Mouse (Mus musculus): ENCODE measurements around the gene Zbtb44. TPM values are rescaled to one million over a fixed set of nuclear protein-coding genes. Genes with fewer than 3 reads are reported as not detected.

Gene Zbtb44
- polyA plus RNA-seq (2016; fragmentation: Nextera tagmentation; extraction: Ambion mirVana): 3.6 and 4.4 TPM in 2 replicates

GRCm38 (mm10) chr9:31030532-31031413 lies at the start of gene Zbtb44:
Zbtb44 (plus strand) TSS chr9:31030644.
- Histone ChIP-seq H3K9me3 (replicated peaks) (no peaks in the 10 kb centered on the region), H3K4me1 (peaks cover 28% of the 10 kb centered on the region), H3K4me3 (peak within 1 kb of the TSS; percentile 94), H3K36me3 (no peaks in the 10 kb centered on the region; the same call in 1 of the 2 replicates), H3K27me3 (ENCODE audit: low read depth, poor library complexity, severe bottlenecking) (no peaks in the 10 kb centered on the region), H3K27ac (replicated peaks) (peak within 1 kb of the TSS; percentile 99)
- DNase-seq (ENCODE audit: low spot score): no peak
- under 1% methylated on average over 62 of the region's 79 CpGs for WGBS

GRCm38 (mm10) chr9:30985782-30986181 lies 44.7 kb upstream of the Zbtb44 start:
- no peak overlapping the region for H3K4me3 ChIP-seq
- WGBS: 81% methylated on average over 6 of the region's 6 CpGs
- H3K36me3 ChIP-seq: no peaks in the 10 kb centered on the region
- DNase-seq (ENCODE audit: low spot score): no peak
- H3K27ac ChIP-seq (replicated peaks): no peak overlapping the region
- no peaks in the 10 kb centered on the region for H3K4me1 ChIP-seq
- no peaks in the 10 kb centered on the region for H3K27me3 ChIP-seq (ENCODE audit: low read depth, poor library complexity, severe bottlenecking)
- no peaks in the 10 kb centered on the region for H3K9me3 ChIP-seq (replicated peaks)

GRCm38 (mm10) chr9:30993106-30993505 lies 37.3 kb upstream of the Zbtb44 start:
- Histone ChIP-seq H3K9me3 (replicated peaks) (no peaks in the 10 kb centered on the region), H3K27ac (replicated peaks) (no peak overlapping the region), H3K27me3 (ENCODE audit: low read depth, poor library complexity, severe bottlenecking) (no peaks in the 10 kb centered on the region), H3K4me3 (no peak overlapping the region), H3K36me3 (no peaks in the 10 kb centered on the region), H3K4me1 (no peaks in the 10 kb centered on the region)
- DNase-seq (ENCODE audit: low spot score): no peak
- WGBS: 87% methylated on average over 5 of the region's 5 CpGs

GRCm38 (mm10) chr9:30996590-30997562 lies 33.6 kb upstream of the Zbtb44 start:
- DNase-seq (ENCODE audit: low spot score): no peak
- Histone ChIP-seq H3K27me3 (ENCODE audit: low read depth, poor library complexity, severe bottlenecking) (no peaks in the 10 kb centered on the region), H3K4me3 (no peak overlapping the region), H3K27ac (replicated peaks) (no peak overlapping the region), H3K36me3 (no peaks in the 10 kb centered on the region), H3K4me1 (no peaks in the 10 kb centered on the region), H3K9me3 (replicated peaks) (no peaks in the 10 kb centered on the region)
- 85% methylated on average over 12 of the region's 12 CpGs for WGBS

- WGBS: 86% methylated on average over 10 of the region's 10 CpGs
- Histone ChIP-seq H3K4me3 (no peak overlapping the region), H3K4me1 (no peaks in the 10 kb centered on the region), H3K27ac (replicated peaks) (no peak overlapping the region), H3K27me3 (ENCODE audit: low read depth, poor library complexity, severe bottlenecking) (no peaks in the 10 kb centered on the region), H3K36me3 (no peaks in the 10 kb centered on the region), H3K9me3 (replicated peaks) (no peaks in the 10 kb centered on the region)
- DNase-seq (ENCODE audit: low spot score): no peak
Measured at GRCm38 (mm10) chr9:31000641-31001040, 29.8 kb upstream of the Zbtb44 start.

GRCm38 (mm10) chr9:31002528-31002927 lies 27.9 kb upstream of the Zbtb44 start:
- 88% methylated on average over 4 of the region's 4 CpGs for WGBS
- H3K4me1 ChIP-seq: no peaks in the 10 kb centered on the region

GRCm38 (mm10) chr9:31009334-31009733 lies 21.1 kb upstream of the Zbtb44 start:
- no peaks in the 10 kb centered on the region for H3K4me1 ChIP-seq
- no peak overlapping the region for H3K4me3 ChIP-seq
- WGBS: 87% methylated on average over 2 of the region's 2 CpGs
- DNase-seq (ENCODE audit: low spot score): no peak
- H3K27me3 ChIP-seq (ENCODE audit: low read depth, poor library complexity, severe bottlenecking): no peaks in the 10 kb centered on the region
- H3K27ac ChIP-seq (replicated peaks): no peak overlapping the region
- H3K36me3 ChIP-seq: no peaks in the 10 kb centered on the region
- no peaks in the 10 kb centered on the region for H3K9me3 ChIP-seq (replicated peaks)

More at GRCm38 (mm10) chr9:31002528-31002927, 27.9 kb upstream of the Zbtb44 start:
- DNase-seq (ENCODE audit: low spot score): no peak
- no peak overlapping the region for H3K27ac ChIP-seq (replicated peaks)
- no peak overlapping the region for H3K4me3 ChIP-seq
- no peaks in the 10 kb centered on the region for H3K27me3 ChIP-seq (ENCODE audit: low read depth, poor library complexity, severe bottlenecking)
- no peaks in the 10 kb centered on the region for H3K36me3 ChIP-seq
- no peaks in the 10 kb centered on the region for H3K9me3 ChIP-seq (replicated peaks)

GRCm38 (mm10) chr9:31010040-31010439 lies 20.4 kb upstream of the Zbtb44 start:
- WGBS: 85% methylated on average over 3 of the region's 3 CpGs

GRCm38 (mm10) chr9:31010749-31011148 lies 19.7 kb upstream of the Zbtb44 start:
- DNase-seq (ENCODE audit: low spot score): no peak
- H3K27me3 ChIP-seq (ENCODE audit: low read depth, poor library complexity, severe bottlenecking): no peaks in the 10 kb centered on the region
- 90% methylated on average over 3 of the region's 3 CpGs for WGBS
- no peak overlapping the region for H3K27ac ChIP-seq (replicated peaks)
- H3K36me3 ChIP-seq: no peaks in the 10 kb centered on the region
- H3K4me1 ChIP-seq: no peaks in the 10 kb centered on the region
- H3K9me3 ChIP-seq (replicated peaks): no peaks in the 10 kb centered on the region
- no peak overlapping the region for H3K4me3 ChIP-seq

More at GRCm38 (mm10) chr9:31010040-31010439, 20.4 kb upstream of the Zbtb44 start:
- H3K27me3 ChIP-seq (ENCODE audit: low read depth, poor library complexity, severe bottlenecking): no peaks in the 10 kb centered on the region
- H3K36me3 ChIP-seq: no peaks in the 10 kb centered on the region
- no peaks in the 10 kb centered on the region for H3K9me3 ChIP-seq (replicated peaks)
- no peak for DNase-seq (ENCODE audit: low spot score)
- H3K27ac ChIP-seq (replicated peaks): no peak overlapping the region
- H3K4me3 ChIP-seq: no peak overlapping the region
- no peaks in the 10 kb centered on the region for H3K4me1 ChIP-seq

- H3K27ac ChIP-seq (replicated peaks): no peak overlapping the region
- no peak for DNase-seq (ENCODE audit: low spot score)
- no peak overlapping the region for H3K4me3 ChIP-seq
- WGBS: 73% methylated on average over 1 of the region's 1 CpGs
- no peaks in the 10 kb centered on the region for H3K4me1 ChIP-seq
- no peaks in the 10 kb centered on the region for H3K36me3 ChIP-seq
- H3K9me3 ChIP-seq (replicated peaks): no peaks in the 10 kb centered on the region
- H3K27me3 ChIP-seq (ENCODE audit: low read depth, poor library complexity, severe bottlenecking): no peaks in the 10 kb centered on the region
Measured at GRCm38 (mm10) chr9:31011533-31011932, 18.9 kb upstream of the Zbtb44 start.

GRCm38 (mm10) chr9:31012674-31013073 lies 17.8 kb upstream of the Zbtb44 start:
- 92% methylated on average over 4 of the region's 4 CpGs for WGBS
- H3K9me3 ChIP-seq (replicated peaks): no peaks in the 10 kb centered on the region
- H3K4me3 ChIP-seq: no peak overlapping the region

GRCm38 (mm10) chr9:31013415-31013814 lies 17.0 kb upstream of the Zbtb44 start:
- no peak overlapping the region for H3K4me3 ChIP-seq
- H3K4me1 ChIP-seq: no peaks in the 10 kb centered on the region
- 93% methylated on average over 4 of the region's 4 CpGs for WGBS
- H3K36me3 ChIP-seq: no peaks in the 10 kb centered on the region
- no peaks in the 10 kb centered on the region for H3K9me3 ChIP-seq (replicated peaks)
- H3K27ac ChIP-seq (replicated peaks): no peak overlapping the region
- no peak for DNase-seq (ENCODE audit: low spot score)
- H3K27me3 ChIP-seq (ENCODE audit: low read depth, poor library complexity, severe bottlenecking): no peaks in the 10 kb centered on the region

More at GRCm38 (mm10) chr9:31012674-31013073, 17.8 kb upstream of the Zbtb44 start:
- H3K36me3 ChIP-seq: no peaks in the 10 kb centered on the region
- DNase-seq (ENCODE audit: low spot score): no peak
- H3K27me3 ChIP-seq (ENCODE audit: low read depth, poor library complexity, severe bottlenecking): no peaks in the 10 kb centered on the region
- no peak overlapping the region for H3K27ac ChIP-seq (replicated peaks)
- no peaks in the 10 kb centered on the region for H3K4me1 ChIP-seq

All from midbrain, embryonic 10.5 days (tissue).